Mouse (Mus musculus): ENCODE measurements around the gene Phactr1.

DNA sequence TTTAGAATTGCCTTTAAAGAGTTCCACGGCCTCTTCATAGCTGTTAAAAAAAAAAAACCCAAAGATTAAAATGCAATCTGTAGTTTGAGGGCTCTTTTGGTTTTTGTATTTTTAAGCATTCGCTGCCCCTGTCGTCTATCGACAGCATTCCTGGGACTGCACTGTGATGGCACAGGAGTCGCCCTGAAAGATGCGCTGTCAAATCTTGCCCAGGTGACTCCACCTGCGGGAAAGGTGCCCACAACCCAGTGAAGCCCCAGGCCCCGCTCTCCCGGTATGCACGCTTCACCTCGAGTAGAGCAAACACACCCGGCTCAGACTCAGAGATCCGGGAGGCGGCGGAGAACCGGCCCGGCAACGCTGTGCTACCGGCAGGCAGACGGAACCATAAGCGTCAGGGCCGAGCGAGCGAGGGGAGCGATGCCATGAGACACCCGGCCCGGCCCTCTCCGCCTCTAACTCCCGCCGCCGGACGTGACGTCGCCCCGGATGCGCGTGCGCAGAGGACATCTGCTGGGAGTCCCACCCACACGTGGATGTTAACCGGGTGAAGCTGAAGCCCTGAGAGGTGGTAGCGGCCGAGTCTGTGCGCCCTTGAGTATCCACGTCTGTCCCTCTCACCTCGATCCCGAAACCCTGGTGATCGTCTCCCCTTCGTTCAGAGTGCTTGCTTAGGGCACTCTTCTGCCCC, 490.7 kb downstream of the Phactr1 start, which contains the start of gene Tbc1d7:
- TF ChIP-seq CTCF (IDR thresholded peaks at IDR 0.05; ENCODE audit: low read depth) (no peak), EP300 (IDR thresholded peaks at IDR 0.05; ENCODE audit: low read depth) (no peak)
